ENCODE assay signal across 27 mouse cellular contexts in the genomic region with DNA sequence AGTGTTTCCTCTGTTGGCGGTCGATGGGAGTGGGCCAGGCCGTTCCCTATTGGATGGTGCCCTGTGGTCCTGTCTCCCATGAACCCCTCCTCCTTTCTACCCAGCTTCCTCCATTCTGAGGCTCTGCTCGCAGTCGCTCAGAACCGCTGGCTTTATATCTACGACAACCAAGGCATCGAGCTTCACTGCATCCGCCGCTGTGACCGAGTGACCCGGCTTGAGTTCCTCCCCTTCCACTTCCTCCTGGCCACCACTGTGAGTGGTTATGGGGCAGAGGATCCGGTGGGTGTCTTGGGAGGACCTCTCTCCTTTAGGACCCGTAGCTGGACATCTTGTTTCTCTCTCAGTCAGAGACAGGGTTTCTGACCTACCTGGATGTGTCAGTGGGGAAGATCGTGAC.
"Had no signal": no experiment of that assay in that cellular context is flagged by ENCODE, and none has a peak within 500 bp of the region (broad histone marks: within the 10 kb centered on the region; RNA-seq: fewer than 3 reads in every experiment).

No protein-coding gene starts in this region.

- H3K27ac ChIP-seq: embryonic facial prominence, embryonic 10.5 days; embryonic facial prominence, embryonic 12.5 days; embryonic facial prominence, embryonic 13.5 days; embryonic facial prominence, embryonic 15.5 days; forebrain, embryonic 10.5 days; forebrain, embryonic 12.5 days; forebrain, embryonic 13.5 days; forebrain, embryonic 15.5 days; gastrocnemius, adult 2 months; heart, adult 2 months had no signal

- H3K9me3 ChIP-seq: embryonic facial prominence, embryonic 10.5 days; embryonic facial prominence, embryonic 12.5 days; embryonic facial prominence, embryonic 13.5 days; embryonic facial prominence, embryonic 15.5 days; forebrain, embryonic 10.5 days; forebrain, embryonic 12.5 days; forebrain, embryonic 13.5 days; forebrain, embryonic 15.5 days had no signal

- DNase-seq: cerebellum, adult 8-10 months; cerebellum, adult 9-10 months; cerebellum, adult 9-11 months; cerebellum, postnatal 10 days; cerebellum, postnatal 14 days; cerebellum, postnatal 25 days; cerebellum, postnatal 36 days; embryo, embryonic 11 days; forebrain, postnatal 0 days; gastrocnemius, adult 2 months; gastrocnemius, postnatal 10 days; gastrocnemius, postnatal 14 days; gastrocnemius, postnatal 25 days; gastrocnemius, postnatal 36 days; heart, adult 18-20 months; heart, adult 2 months had no signal

- H3K4me3 ChIP-seq: embryonic facial prominence, embryonic 10.5 days; embryonic facial prominence, embryonic 12.5 days; embryonic facial prominence, embryonic 13.5 days; embryonic facial prominence, embryonic 15.5 days; erythroblast, embryonic 14.5 days; forebrain, embryonic 12.5 days; forebrain, embryonic 13.5 days; forebrain, embryonic 15.5 days; gastrocnemius, adult 2 months; heart, adult 2 months had no signal

- ATAC-seq: forebrain, embryonic 13.5 days; forebrain, embryonic 14.5 days; forebrain, embryonic 15.5 days; forebrain, embryonic 16.5 days; forebrain, postnatal 0 days had no signal

- H3K27me3 ChIP-seq: embryonic facial prominence, embryonic 12.5 days; embryonic facial prominence, embryonic 13.5 days; embryonic facial prominence, embryonic 15.5 days; forebrain, embryonic 12.5 days; forebrain, embryonic 13.5 days; forebrain, embryonic 15.5 days had no signal

- H3K9ac ChIP-seq: embryonic facial prominence, embryonic 12.5 days; embryonic facial prominence, embryonic 15.5 days; forebrain, embryonic 12.5 days; forebrain, embryonic 13.5 days; forebrain, embryonic 15.5 days; forebrain, postnatal 0 days had no signal

- H3K4me2 ChIP-seq: embryonic facial prominence, embryonic 12.5 days; embryonic facial prominence, embryonic 13.5 days; embryonic facial prominence, embryonic 15.5 days; forebrain, embryonic 12.5 days; forebrain, embryonic 13.5 days; forebrain, embryonic 15.5 days had no signal
